ENCODE assay signal across 18 mouse cellular contexts in genomic region chr12:95940465-95941012, GRCm38 (mm10).
A peak's percentile ranks its signal among the peaks of the same experiment; 100 is the strongest.
DNase-seq lines count a peak whose midpoint lies in the region; ATAC-seq and TF ChIP-seq lines count a peak whose summit lies in the region.
"Had no signal": no experiment of that assay in that cellular context is flagged by ENCODE, and none has a peak within 500 bp of the region (broad histone marks: within the 10 kb centered on the region; RNA-seq: fewer than 3 reads in every experiment).

No protein-coding gene starts in this region.

- peak; percentile 59; the same call in 1 of the 2 replicates for ATAC-seq in hindbrain, embryonic 14.5 days (ENCODE audit: low FRiP score)
- ATAC-seq in G1E (ENCODE audit: extremely low read depth, insufficient number of reproducible peaks, low FRiP score, poor library complexity, severe bottlenecking) = 0 out of 2 replicates have a peak, but pooled peaks have one; percentile 8
- ATAC-seq in neural tube, embryonic 12.5 days (ENCODE audit: low FRiP score, low read depth) = 0 out of 2 replicates have a peak, but pooled peaks have one; percentile 25
- ATAC-seq: intestine, embryonic 15.5 days had no signal

- no peaks in the 10 kb centered on the region for H3K27me3 ChIP-seq in hindbrain, embryonic 14.5 days (ENCODE audit: control insufficient read depth, insufficient read depth, low read length)
- no peaks in the 10 kb centered on the region for H3K27me3 ChIP-seq in hindbrain, embryonic 10.5 days (ENCODE audit: insufficient read depth, poor library complexity, severe bottlenecking)
- H3K27me3 ChIP-seq in G1E (ENCODE audit: insufficient read depth, low read length) = no peaks in the 10 kb centered on the region
- H3K27me3 ChIP-seq in neural tube, embryonic 12.5 days (replicated peaks) = no peaks in the 10 kb centered on the region
- H3K27me3 ChIP-seq: CH12.LX; intestine, embryonic 15.5 days; limb, embryonic 13.5 days; liver, embryonic 15.5 days had no signal

- no peaks in the 10 kb centered on the region for H3K4me1 ChIP-seq in hindbrain, embryonic 14.5 days (replicated peaks; ENCODE audit: control insufficient read depth, insufficient read depth, low read length)
- no peaks in the 10 kb centered on the region for H3K4me1 ChIP-seq in hindbrain, embryonic 10.5 days (replicated peaks)
- H3K4me1 ChIP-seq in G1E (ENCODE audit: insufficient read depth, low read depth, low read length) = no peaks in the 10 kb centered on the region
- H3K4me1 ChIP-seq in neural tube, embryonic 12.5 days = no peaks in the 10 kb centered on the region
- H3K4me1 ChIP-seq: heart, embryonic 10.5 days; intestine, embryonic 15.5 days; limb, embryonic 13.5 days; liver, embryonic 15.5 days had no signal

- H3K27ac ChIP-seq in hindbrain, embryonic 14.5 days = no peak overlapping the region
- no peak overlapping the region for H3K27ac ChIP-seq in hindbrain, embryonic 10.5 days
- no peak overlapping the region for H3K27ac ChIP-seq in neural tube, embryonic 12.5 days
- H3K27ac ChIP-seq: heart, embryonic 10.5 days; intestine, embryonic 15.5 days; limb, embryonic 13.5 days; liver, embryonic 15.5 days had no signal

- WGBS in hindbrain, embryonic 14.5 days = 86% methylated on average over 1 of the region's 1 CpGs
- WGBS in hindbrain, embryonic 10.5 days = 91% methylated on average over 1 of the region's 1 CpGs
- WGBS in neural tube, embryonic 12.5 days = 77% methylated on average over 1 of the region's 1 CpGs

- no peak overlapping the region for H3K4me3 ChIP-seq in hindbrain, embryonic 14.5 days (replicated peaks; ENCODE audit: low read length)
- no peak overlapping the region for H3K4me3 ChIP-seq in hindbrain, embryonic 10.5 days
- no peak overlapping the region for H3K4me3 ChIP-seq in G1E (ENCODE audit: low read depth, low read length)
- no peak overlapping the region for H3K4me3 ChIP-seq in neural tube, embryonic 12.5 days
- H3K4me3 ChIP-seq: heart, embryonic 10.5 days; intestine, embryonic 15.5 days; limb, embryonic 13.5 days; liver, embryonic 15.5 days had no signal

- no peak for DNase-seq in hindbrain, embryonic 14.5 days (ENCODE audit: low spot score)
- no peak for DNase-seq in hindbrain, embryonic 10.5 days (ENCODE audit: low spot score)
- no peak for DNase-seq in G1E (ENCODE audit: low spot score)
- peak; percentile 57 for DNase-seq in forelimb bud, embryonic 11.5 days (ENCODE audit: low read depth, low spot score)
- no peak for DNase-seq in frontal cortex, postnatal 10 days (ENCODE audit: low spot score in 2 of 2)
- DNase-seq in right cerebral cortex, postnatal 14 days = no peak
- DNase-seq: adrenal gland, postnatal 10 days; cerebellum, adult 9-10 months; gastrocnemius, postnatal 36 days; heart, postnatal 10 days; lung, postnatal 14 days; thymus, postnatal 36 days had no signal

- H3K9ac ChIP-seq in hindbrain, embryonic 14.5 days = no peak overlapping the region
- no peak overlapping the region for H3K9ac ChIP-seq in neural tube, embryonic 12.5 days
- H3K9ac ChIP-seq: intestine, embryonic 15.5 days; limb, embryonic 13.5 days; liver, embryonic 15.5 days had no signal

- H3K36me3 ChIP-seq in hindbrain, embryonic 14.5 days (replicated peaks; ENCODE audit: control insufficient read depth, insufficient read depth) = no peaks in the 10 kb centered on the region
- H3K36me3 ChIP-seq in hindbrain, embryonic 10.5 days = no peaks in the 10 kb centered on the region
- H3K36me3 ChIP-seq in G1E (replicated peaks) = no peaks in the 10 kb centered on the region
- H3K36me3 ChIP-seq in neural tube, embryonic 12.5 days = no peaks in the 10 kb centered on the region
- H3K36me3 ChIP-seq: heart, embryonic 10.5 days; intestine, embryonic 15.5 days; limb, embryonic 13.5 days; liver, embryonic 15.5 days had no signal

- TF ChIP-seq CTCF in G1E (IDR thresholded peaks at IDR 0.05; ENCODE audit: low read depth, low read length) = no peak

- H3K4me2 ChIP-seq in hindbrain, embryonic 14.5 days (replicated peaks) = no peak overlapping the region
- H3K4me2 ChIP-seq in neural tube, embryonic 12.5 days (replicated peaks) = no peak overlapping the region
- H3K4me2 ChIP-seq: intestine, embryonic 15.5 days; limb, embryonic 13.5 days; liver, embryonic 15.5 days had no signal

- H3K9me3 ChIP-seq in hindbrain, embryonic 14.5 days (ENCODE audit: control insufficient read depth, low read length) = no peaks in the 10 kb centered on the region
- no peaks in the 10 kb centered on the region for H3K9me3 ChIP-seq in hindbrain, embryonic 10.5 days
- H3K9me3 ChIP-seq in G1E (replicated peaks) = peaks cover 2% of the 10 kb centered on the region; the same call in 1 of the 2 replicates
- no peaks in the 10 kb centered on the region for H3K9me3 ChIP-seq in neural tube, embryonic 12.5 days
- H3K9me3 ChIP-seq: heart, embryonic 10.5 days; intestine, embryonic 15.5 days; limb, embryonic 13.5 days; liver, embryonic 15.5 days had no signal

Comparison
In these comparisons a context has a peak if more than half of its experiments do, and no peak if none do; other contexts are left out.
1. ATAC-seq: peak in every context shown above with its lines; median percentile 59 in hindbrain, embryonic 14.5 days; 25 in neural tube, embryonic 12.5 days; 8 in G1E.